Mouse (Mus musculus) lung, postnatal 0 days (tissue): ENCODE data around the gene Kcnh1. TPM values are rescaled to one million over a fixed set of nuclear protein-coding genes. Genes with fewer than 3 reads are reported as not detected.
A peak's percentile ranks its signal among the peaks of the same experiment; 100 is the strongest.

ENCODE experiments used
- ATAC-seq: fragments of 200-750 bp; cut with Nextera tagmentation; 2 replicates; pipeline ENCODE4 v1.8.0; 2017; ENCODE audit warnings: moderate library complexity
- DNase-seq: peaks from one replicate; pipeline ENCODE4 v3.0.0-alpha.2; 2016; ENCODE audit warnings: low spot score
- H3K27ac ChIP-seq: fragments of 300-500 bp; sonication (generic); 2 replicates; pipeline ENCODE4 v1.5.1; 2014; ENCODE audit warnings: antibody characterized with exemption, mild to moderate bottlenecking, low read length, mixed read lengths
- H3K27me3 ChIP-seq: fragments of 300-500 bp; sonication (generic); replicated peaks from 2 replicates; pipeline ENCODE4 v1.6.1; 2014; ENCODE audit warnings: low read length, mixed read lengths; ENCODE audit not compliant: insufficient read depth
- H3K36me3 ChIP-seq: fragments of 300-500 bp; sonication (generic); 2 replicates; pipeline ENCODE4 v1.6.1; 2014; ENCODE audit warnings: low read length, mixed read lengths; ENCODE audit not compliant: insufficient read depth
- H3K4me1 ChIP-seq: fragments of 300-500 bp; sonication (generic); 2 replicates; pipeline ENCODE4 v1.6.1; 2014; ENCODE audit warnings: antibody characterized with exemption, low read depth, low read length, mixed read lengths; ENCODE audit not compliant: insufficient read depth
- H3K4me2 ChIP-seq: fragments of 300-500 bp; sonication (generic); replicated peaks from 2 replicates; pipeline ENCODE4 v1.6.1; 2014; ENCODE audit warnings: low read depth, mild to moderate bottlenecking, low read length, moderate library complexity, mixed read lengths
- H3K4me3 ChIP-seq: fragments of 300-500 bp; sonication (generic); 2 replicates; pipeline ENCODE4 v1.5.1; 2014; ENCODE audit warnings: low read depth, low read length
- H3K9ac ChIP-seq: fragments of 300-500 bp; sonication (generic); replicated peaks from 2 replicates; pipeline ENCODE4 v1.6.1; 2014; ENCODE audit warnings: low read depth, mild to moderate bottlenecking
- H3K9me3 ChIP-seq: fragments of 300-500 bp; sonication (generic); 2 replicates; pipeline ENCODE4 v1.6.1; 2016; ENCODE audit warnings: low read length, mixed read lengths
- CTCF ChIP-seq: IDR thresholded peaks from 2 replicates; pipeline ENCODE4 v1.5.1; 2016; ENCODE audit warnings: antibody characterized with exemption, mild to moderate bottlenecking
- EP300 ChIP-seq: IDR thresholded peaks from 2 replicates; pipeline ENCODE4 v1.6.1; 2016; ENCODE audit warnings: antibody characterized with exemption, mild to moderate bottlenecking, control low read depth
- WGBS: fragments of 180-500 bp; shearing (Covaris S2); extraction: QIAGEN DNeasy Blood & Tissue Kit; methylation state at CpG from one replicate; pipeline ENCODE4 v1.1.7; 2014; 5-methylcytosine and 5-hydroxymethylcytosine counted together
- polyA plus RNA-seq: library from polyadenylated mRNA; unstranded; fragments of >200 nt; fragmentation: Nextera tagmentation; extraction: Ambion mirVana; gene quantifications from 2 replicates; pipeline ENCODE4 v1.2.1, GENCODE M21; 2015

Kcnh1 gene
- polyA plus RNA-seq, 1 experiment from 2014 or later: 4.4 TPM

- WGBS: 35% methylated on average over 7 of the region's 7 CpGs
- H3K4me2 ChIP-seq: no peak overlapping the region
- DNase-seq: peak; percentile 54
- no peaks in the 10 kb centered on the region for H3K27me3 ChIP-seq
- ATAC-seq: peak; percentile 83
- no peak overlapping the region for H3K4me3 ChIP-seq
- no peaks in the 10 kb centered on the region for H3K4me1 ChIP-seq
- H3K36me3 ChIP-seq: no peaks in the 10 kb centered on the region
- no peak for TF ChIP-seq CTCF
- peak; percentile 83 for TF ChIP-seq EP300
- H3K9ac ChIP-seq: no peak overlapping the region
- H3K27ac ChIP-seq: no peak overlapping the region
- no peaks in the 10 kb centered on the region for H3K9me3 ChIP-seq
These were observed 346.6 kb downstream of the Kcnh1 start for GRCm38 (mm10) chr1:192537169-192537568.

- H3K9ac ChIP-seq: no peak overlapping the region
- ATAC-seq (no peak), DNase-seq (no peak)
- no peak overlapping the region for H3K27ac ChIP-seq
- no peaks in the 10 kb centered on the region for H3K4me1 ChIP-seq
- 63% methylated on average over 2 of the region's 2 CpGs for WGBS
- no peak overlapping the region for H3K4me3 ChIP-seq
- H3K9me3 ChIP-seq: no peaks in the 10 kb centered on the region
- TF ChIP-seq EP300 (no peak), CTCF (no peak)
- H3K27me3 ChIP-seq: no peaks in the 10 kb centered on the region
- no peaks in the 10 kb centered on the region for H3K36me3 ChIP-seq
- H3K4me2 ChIP-seq: no peak overlapping the region
These were observed 351.5 kb downstream of the Kcnh1 start for GRCm38 (mm10) chr1:192542093-192542492.

- no peak overlapping the region for H3K4me2 ChIP-seq
- no peaks in the 10 kb centered on the region for H3K4me1 ChIP-seq
- H3K9me3 ChIP-seq: no peaks in the 10 kb centered on the region
- DNase-seq (no peak), ATAC-seq (no peak)
- H3K27ac ChIP-seq: no peak overlapping the region
- H3K27me3 ChIP-seq: no peaks in the 10 kb centered on the region
- H3K4me3 ChIP-seq: no peak overlapping the region
- no peaks in the 10 kb centered on the region for H3K36me3 ChIP-seq
- 79% methylated on average over 4 of the region's 4 CpGs for WGBS
- no peak for TF ChIP-seq EP300
- TF ChIP-seq CTCF: no peak
- no peak overlapping the region for H3K9ac ChIP-seq
These were observed 353.1 kb downstream of the Kcnh1 start for GRCm38 (mm10) chr1:192543686-192544085.

GRCm38 (mm10) chr1:192544091-192544490 lies 353.5 kb downstream of the Kcnh1 start:
- Histone ChIP-seq H3K27me3 (no peaks in the 10 kb centered on the region), H3K36me3 (no peaks in the 10 kb centered on the region), H3K27ac (no peak overlapping the region), H3K4me3 (no peak overlapping the region), H3K4me1 (no peaks in the 10 kb centered on the region), H3K9ac (no peak overlapping the region), H3K9me3 (no peaks in the 10 kb centered on the region), H3K4me2 (no peak overlapping the region)
- WGBS: 59% methylated on average over 9 of the region's 9 CpGs
- ATAC-seq (no peak), DNase-seq (no peak)
- TF ChIP-seq CTCF (no peak), EP300 (no peak)

GRCm38 (mm10) chr1:192544901-192545300 lies 354.3 kb downstream of the Kcnh1 start:
- Histone ChIP-seq H3K9me3 (no peaks in the 10 kb centered on the region), H3K27ac (no peak overlapping the region), H3K36me3 (no peaks in the 10 kb centered on the region), H3K4me2 (no peak overlapping the region), H3K9ac (no peak overlapping the region), H3K27me3 (no peaks in the 10 kb centered on the region), H3K4me3 (no peak overlapping the region), H3K4me1 (no peaks in the 10 kb centered on the region)
- DNase-seq (no peak), ATAC-seq (no peak)
- WGBS: 70% methylated on average over 7 of the region's 7 CpGs
- no peak for TF ChIP-seq CTCF
- TF ChIP-seq EP300: no peak

GRCm38 (mm10) chr1:192546843-192547242 lies 356.3 kb downstream of the Kcnh1 start:
- 18% methylated on average over 1 of the region's 1 CpGs for WGBS
- H3K36me3 ChIP-seq: no peaks in the 10 kb centered on the region
- DNase-seq: peak; percentile 41
- H3K9ac ChIP-seq: no peak overlapping the region
- H3K27ac ChIP-seq: no peak overlapping the region
- H3K4me3 ChIP-seq: no peak overlapping the region
- H3K27me3 ChIP-seq: no peaks in the 10 kb centered on the region
- no peak overlapping the region for H3K4me2 ChIP-seq
- H3K4me1 ChIP-seq: no peaks in the 10 kb centered on the region
- ATAC-seq: no peak
- H3K9me3 ChIP-seq: no peaks in the 10 kb centered on the region
- TF ChIP-seq CTCF: peak; percentile 66
- no peak for TF ChIP-seq EP300

GRCm38 (mm10) chr1:192550561-192550960 lies 360.0 kb downstream of the Kcnh1 start:
- Histone ChIP-seq H3K9ac (no peak overlapping the region), H3K4me3 (no peak overlapping the region), H3K27ac (no peak overlapping the region), H3K4me2 (no peak overlapping the region), H3K27me3 (no peaks in the 10 kb centered on the region), H3K9me3 (no peaks in the 10 kb centered on the region), H3K36me3 (no peaks in the 10 kb centered on the region), H3K4me1 (no peaks in the 10 kb centered on the region)
- WGBS: 85% methylated on average over 3 of the region's 3 CpGs
- DNase-seq (no peak), ATAC-seq (no peak)
- no peak for TF ChIP-seq CTCF
- TF ChIP-seq EP300: no peak
